Mouse (Mus musculus) left cerebral cortex, adult 11 months (tissue): ENCODE measurements around the gene Scyl1.

ENCODE experiments used
- DNase-seq: peaks from one replicate; pipeline ENCODE4 v3.0.0; 2022; ENCODE audit warnings: low spot score

Scyl1 gene

DNA sequence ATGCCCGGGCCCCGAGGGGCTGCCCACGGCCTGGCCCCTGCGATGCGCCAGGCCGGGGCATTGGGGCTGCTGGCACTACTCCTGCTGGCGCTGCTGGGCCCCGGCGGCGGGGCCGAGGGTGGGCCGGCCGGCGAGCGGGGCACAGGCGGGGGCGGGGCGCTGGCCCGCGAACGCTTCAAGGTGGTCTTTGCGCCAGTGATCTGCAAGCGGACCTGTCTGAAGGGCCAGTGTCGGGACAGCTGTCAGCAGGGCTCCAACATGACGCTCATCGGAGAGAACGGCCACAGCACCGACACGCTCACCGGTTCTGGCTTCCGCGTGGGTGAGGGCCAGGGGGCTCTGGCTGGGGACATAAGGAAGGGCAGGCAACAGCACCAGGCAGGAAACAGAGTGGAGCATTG is 29.0 kb downstream of the Scyl1 start:
- DNase-seq: no peak

DNA sequence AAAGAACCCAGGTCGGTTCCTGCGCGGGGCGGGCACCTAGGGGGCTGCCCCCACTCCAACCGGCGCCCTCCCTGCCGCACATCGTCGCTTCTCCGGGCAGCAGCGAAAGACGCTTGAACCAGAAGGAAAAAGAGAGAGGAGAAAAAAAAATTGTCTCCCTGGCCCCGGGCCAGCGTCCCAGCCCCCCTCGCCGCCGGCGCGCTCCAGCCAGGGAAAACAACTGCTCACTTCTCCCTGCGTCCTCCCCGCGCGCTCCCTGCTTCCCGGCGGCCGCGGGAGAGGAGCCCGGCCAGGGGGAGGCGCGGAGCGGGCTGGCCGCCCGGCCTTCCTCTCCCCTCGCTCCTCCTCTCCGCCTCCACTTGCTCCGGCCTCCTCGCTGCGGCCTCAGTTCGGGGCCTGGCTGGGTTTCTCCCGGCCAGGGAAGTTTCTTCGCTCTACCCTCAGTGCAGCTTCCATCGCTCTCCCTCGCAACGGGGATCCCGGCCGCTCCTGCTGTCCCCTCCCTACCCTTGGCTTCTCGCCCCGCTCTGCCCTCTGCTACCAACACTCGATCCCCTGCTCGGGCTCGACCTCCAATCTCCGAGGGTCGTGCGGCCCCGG is 29.5 kb downstream of the Scyl1 start:
- DNase-seq: no peak

DNA sequence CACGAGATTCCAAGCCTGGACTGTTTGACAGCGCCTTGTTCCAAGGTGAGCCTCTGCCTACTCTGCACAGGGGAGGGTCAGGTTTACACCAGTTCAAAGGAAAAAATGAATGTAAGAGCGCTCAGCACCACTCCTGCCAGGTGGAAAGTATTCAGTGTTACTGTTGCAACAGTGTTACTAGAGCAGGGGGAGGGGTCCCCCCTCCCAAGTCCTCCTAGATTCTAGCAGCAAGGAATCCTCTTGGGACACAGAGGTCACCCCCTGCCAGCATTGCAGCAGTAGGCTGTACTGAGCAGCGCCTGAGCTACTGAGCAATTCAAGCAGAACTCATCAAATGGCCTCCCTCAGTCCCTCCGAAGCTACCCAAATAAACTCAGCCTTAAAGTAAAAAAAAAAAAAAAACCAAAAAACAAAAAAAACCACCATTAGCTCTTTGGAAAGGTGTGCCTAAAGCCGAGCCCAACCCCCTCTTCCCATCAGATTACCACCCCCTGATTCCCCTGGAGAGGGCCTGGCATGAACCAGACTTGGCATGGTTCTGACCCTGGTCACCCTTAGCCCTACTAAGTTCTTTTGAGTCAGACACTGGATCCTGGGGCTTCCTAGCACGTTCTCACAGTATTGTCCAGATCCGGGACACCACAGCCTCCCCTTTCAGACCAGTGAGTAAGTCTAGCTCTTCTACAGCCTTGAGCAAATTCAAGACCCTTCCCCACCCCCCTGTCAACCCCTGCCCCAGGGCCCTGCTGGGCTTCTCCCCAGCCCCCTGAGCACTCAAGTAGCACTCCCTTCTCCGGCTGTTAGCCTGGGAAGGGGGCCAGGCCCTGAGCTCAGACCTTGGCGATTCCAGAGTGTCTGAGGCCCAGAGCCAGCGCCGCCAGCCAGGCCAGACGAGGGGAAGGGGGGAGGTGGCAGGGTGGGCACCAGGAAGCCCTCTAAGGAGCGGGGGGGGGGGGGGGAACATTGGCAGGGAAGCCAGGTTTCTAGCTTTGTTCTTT is 30.6 kb downstream of the Scyl1 start, which contains the start of gene Ltbp3:
Gene Ltbp3 (plus strand): TSS at position 585 of the 998 bp plus-strand sequence.
- DNase-seq: no peak

DNA sequence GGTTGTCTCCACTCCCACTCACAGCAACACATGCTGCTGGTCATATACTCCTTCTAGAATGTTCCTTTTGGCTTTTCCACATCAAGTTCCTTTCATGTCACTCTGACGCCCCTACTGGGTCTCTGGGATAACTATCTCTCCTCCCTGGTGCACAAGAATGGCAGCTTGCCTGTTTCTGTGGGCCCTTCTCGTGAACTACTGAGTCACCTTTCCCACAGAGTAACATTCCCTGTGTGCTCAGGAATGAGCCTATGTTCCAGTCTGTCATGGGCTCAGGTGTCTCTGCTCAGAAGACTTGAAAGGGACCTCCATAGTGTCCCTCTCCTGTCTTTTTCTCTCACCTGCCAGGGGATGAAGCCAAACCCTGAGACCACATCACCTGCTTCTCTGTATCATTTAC is 31.8 kb downstream of the Scyl1 start:
- no peak for DNase-seq

DNA sequence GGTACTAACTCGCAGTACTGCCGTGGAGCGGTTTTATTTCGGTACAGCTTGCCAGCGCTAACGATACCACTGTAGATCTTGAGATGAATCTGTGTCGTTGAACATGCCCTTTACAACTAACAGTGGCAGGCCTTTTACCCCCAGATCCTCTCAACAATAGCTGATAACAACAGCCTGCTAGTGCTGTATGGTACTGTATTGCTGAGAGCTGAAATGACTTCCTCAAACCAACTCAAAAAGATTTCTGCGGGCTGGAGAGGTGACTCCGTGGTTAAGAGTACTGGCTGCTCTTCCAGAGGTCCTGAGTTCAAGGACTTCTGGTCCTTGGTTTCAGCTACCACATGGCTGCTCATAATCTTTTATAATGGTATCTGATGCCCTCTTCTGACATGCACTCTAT is 36.9 kb downstream of the Scyl1 start:
- no peak for DNase-seq

DNA sequence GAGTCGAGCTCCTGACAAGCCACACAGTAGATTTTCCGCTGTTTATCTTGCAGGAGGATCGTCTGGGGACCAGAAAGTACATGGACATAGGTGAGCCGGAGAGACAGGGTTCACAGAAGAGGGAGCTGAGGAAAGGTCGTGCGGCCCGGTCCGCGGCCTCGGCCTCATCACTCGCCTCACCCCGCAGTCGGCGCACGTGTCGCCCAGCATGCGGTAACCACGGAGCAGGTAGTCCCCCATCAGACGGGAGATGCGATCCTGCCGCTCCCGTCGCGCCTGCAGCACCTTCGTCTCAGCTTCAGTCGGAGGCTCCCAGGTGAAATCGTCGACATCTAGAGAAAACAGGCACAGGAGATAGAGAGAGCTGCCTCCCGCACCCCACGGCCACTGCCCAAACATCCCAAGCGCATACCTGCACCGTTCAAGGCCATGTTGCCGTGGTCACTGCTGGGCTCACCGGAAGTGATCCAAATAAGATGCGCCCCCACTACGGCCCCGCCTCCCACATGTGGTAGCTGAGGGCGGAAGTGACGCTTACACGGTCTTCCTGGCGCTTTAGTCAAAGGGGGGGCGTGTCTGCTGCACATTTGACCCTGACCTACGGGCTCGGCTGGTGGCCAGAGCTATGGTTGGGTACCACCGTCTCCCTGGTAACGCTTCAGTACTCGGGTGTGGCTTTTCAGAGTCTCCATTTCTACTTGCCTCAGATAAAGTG is 39.8 kb downstream of the Scyl1 start:
- DNase-seq: peak; percentile 90

- no peak for DNase-seq
Measured at GRCm38 (mm10) chr19:5730314-5731186, 40.7 kb downstream of the Scyl1 start.

DNA sequence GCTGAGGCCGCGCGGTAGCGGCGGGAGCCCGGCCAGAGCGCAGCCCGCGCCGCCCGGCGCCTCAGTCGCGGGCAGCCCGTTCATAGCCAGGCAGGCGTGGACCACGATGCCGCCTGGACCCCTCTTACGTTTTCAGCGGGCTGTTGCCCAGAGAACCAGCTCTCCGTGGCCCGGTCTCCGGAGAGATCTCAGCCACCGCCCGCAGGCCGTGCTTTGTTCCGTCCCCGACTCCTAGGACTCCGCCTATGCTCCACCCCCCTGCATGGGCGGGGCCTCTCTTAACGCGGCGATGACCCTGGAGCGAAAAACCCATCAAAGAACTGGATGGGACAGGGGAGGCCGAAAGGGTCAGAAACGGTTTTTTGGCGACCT is 41.8 kb downstream of the Scyl1 start, which contains the start of gene Fam89b:
Gene Fam89b (minus strand): TSS at position 210 of the 372 bp plus-strand sequence.
- peak; percentile 74 for DNase-seq

GRCm38 (mm10) chr19:5728631-5729443 is 42.4 kb downstream of the Scyl1 start:
- DNase-seq: no peak

GRCm38 (mm10) chr19:5727701-5728100 is 43.5 kb downstream of the Scyl1 start:
- peak; percentile 74 for DNase-seq

- DNase-seq: no peak
Measured at GRCm38 (mm10) chr19:5726961-5727578, 44.1 kb downstream of the Scyl1 start.

DNA sequence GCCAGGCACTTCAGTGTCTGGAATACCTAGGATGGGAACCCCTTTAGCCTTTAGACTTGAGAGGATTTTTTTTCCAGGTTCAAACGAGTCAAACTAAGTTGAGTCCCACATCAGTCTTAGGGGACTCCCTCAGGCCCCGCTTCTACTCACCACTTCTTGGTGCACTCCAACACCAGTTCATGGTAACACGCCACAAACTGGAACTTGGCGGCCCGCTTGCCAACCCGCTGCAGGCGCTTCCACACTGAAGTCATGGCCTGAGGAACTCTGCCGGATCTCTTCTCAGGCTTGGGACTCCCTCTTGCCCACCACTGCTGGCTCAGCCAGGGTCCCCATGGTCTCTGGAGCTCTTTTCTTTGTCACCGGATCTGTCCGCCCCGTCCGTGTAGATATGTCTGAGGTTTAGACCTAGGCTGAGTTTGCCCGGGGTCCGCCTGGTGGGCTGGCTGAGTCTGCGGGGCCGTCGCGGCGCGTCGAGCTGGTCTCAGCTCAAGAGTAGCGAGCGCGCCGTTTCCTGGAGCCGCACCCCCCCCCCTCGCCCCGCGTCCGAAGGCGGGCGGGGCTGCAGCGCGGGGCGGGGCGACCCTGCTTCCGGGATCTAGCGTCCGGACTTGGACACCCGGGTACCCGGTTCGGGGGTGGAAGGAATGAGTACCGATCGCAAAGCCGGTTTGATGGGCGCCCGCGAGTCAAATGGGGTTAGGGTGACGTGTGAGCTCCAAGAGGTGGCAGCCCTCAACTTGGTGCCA is 45.3 kb downstream of the Scyl1 start, which contains the start of gene Ehbp1l1:
Gene Ehbp1l1 (minus strand): TSS at position 551 of the 749 bp plus-strand sequence.
- no peak for DNase-seq

- DNase-seq: no peak
Measured at GRCm38 (mm10) chr19:5725029-5725707, 46.1 kb downstream of the Scyl1 start.

- no peak for DNase-seq
Measured at GRCm38 (mm10) chr19:5724549-5724941, 46.7 kb downstream of the Scyl1 start.

DNA sequence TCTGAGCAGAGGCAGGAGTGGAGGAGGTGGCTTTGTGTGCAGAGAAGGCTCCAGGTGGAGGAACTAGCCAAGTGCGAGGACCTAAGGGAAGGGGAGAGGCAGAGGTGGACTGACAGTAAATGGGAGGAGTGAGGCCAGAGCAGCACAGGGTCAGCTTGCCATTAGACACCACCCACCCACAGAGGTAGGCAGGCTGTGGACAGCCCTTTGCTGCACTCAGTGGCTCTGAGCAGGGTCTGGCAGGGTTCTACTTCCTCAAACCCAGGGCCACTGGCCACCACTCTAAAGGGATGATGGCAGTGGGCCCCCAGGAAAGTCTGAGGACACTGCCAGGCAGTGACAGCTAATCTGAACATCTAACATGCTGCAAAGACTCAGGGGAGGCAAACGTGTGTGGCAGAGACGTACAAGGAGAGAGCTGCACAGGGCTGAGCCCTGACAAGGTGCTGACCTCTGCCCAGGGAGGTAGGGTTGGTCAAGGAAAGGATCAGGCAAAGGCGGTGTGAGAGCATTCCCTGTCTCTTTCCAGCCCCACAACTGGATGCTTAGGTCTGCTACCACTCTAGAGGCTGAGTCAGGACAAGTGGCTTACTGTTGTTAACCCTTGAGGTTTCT is 47.2 kb downstream of the Scyl1 start:
- no peak for DNase-seq

DNA sequence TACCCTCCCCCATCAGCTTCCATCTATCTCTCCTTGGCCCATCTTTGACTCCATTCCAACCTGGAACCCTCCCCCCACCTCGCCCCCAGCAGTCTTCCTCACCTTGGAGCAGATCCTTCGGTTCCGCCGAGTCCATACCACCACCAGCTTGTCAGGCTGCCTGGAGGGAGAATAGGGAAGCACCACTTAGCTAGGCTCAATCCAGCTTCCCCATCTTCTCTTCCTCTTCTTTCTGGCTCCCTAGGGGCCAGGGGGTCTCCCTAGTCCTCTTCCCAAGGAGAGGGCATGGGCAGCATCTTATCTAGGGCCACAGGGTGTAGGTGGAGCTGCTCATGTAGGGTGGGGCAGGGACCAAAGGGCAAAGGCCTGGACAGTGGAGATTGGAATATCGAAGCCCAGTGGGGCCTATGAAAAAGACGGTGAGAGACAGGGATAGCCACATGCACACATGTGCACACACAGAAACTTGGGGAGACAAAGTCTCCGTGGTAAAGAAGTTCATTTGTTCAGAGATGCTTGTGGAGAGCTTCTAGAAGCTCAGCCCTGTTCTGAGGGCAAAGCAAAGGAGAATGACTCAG is 48.3 kb downstream of the Scyl1 start:
- DNase-seq: no peak

DNA sequence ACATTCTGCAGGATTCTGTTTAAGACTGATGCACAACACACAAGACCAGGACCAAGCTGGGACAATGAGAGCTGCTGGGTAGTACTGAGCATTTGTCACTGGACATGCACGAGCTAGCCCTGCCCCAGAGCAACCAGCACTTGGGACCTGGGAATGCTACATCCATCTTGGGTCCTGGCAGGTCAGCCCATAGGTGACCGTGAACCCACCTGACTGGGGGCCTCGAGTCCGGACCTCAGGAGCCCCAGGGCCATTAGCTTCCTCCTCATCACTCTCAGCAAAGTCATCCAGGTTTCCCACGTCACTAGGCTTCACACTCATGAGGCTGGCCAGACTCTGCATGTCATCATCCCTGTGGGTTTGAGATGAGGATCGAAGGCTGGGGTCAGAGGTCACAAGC is 50.0 kb downstream of the Scyl1 start:
- no peak for DNase-seq

DNA sequence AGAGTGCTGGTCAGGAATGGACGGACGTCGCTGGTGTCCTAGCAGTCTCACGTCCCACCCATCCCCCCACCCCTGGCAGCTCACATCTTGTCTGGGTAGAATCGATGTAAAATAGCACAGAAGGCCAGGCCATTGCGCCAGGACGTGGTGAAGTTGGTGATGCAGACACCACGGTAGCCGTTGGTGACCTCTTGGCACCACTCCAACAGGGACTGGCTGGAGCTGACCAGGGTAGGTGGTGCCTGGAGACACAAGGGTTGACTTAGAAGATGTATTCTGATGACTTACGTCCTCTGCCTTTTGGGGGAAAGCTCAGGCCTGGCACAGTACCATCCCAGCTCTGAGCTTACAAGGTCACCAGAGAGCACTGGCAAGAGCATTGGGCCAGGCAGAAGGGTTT is 54.3 kb downstream of the Scyl1 start:
- DNase-seq: no peak
